Mouse (Mus musculus) left cerebral cortex, adult 8-10 months (tissue): Measurements from ENCODE around the gene Mars. TPM values are rescaled to one million over a fixed set of nuclear protein-coding genes. Genes with fewer than 3 reads are reported as not detected.
"Not testable (repeated sequence)": the region's sequence is repeated elsewhere in the genome, so short reads cannot be mapped to it uniquely, and the experiment has no call there.

Source experiments
- DNase-seq, 2 experiments: peaks; one replicate each; pipeline ENCODE4 v3.0.0; 2022; ENCODE audit warnings: low spot score in 2 of 2
- total RNA-seq, 4 experiments: library from RNA; stranded (reverse); gene quantifications; 2 replicates each; pipeline ENCODE4 v1.2.4; 2022

The Mars gene
- total RNA-seq, 4 experiments from 2014 or later = 54.2 to 61.3 (median 56.8) TPM

DNA sequence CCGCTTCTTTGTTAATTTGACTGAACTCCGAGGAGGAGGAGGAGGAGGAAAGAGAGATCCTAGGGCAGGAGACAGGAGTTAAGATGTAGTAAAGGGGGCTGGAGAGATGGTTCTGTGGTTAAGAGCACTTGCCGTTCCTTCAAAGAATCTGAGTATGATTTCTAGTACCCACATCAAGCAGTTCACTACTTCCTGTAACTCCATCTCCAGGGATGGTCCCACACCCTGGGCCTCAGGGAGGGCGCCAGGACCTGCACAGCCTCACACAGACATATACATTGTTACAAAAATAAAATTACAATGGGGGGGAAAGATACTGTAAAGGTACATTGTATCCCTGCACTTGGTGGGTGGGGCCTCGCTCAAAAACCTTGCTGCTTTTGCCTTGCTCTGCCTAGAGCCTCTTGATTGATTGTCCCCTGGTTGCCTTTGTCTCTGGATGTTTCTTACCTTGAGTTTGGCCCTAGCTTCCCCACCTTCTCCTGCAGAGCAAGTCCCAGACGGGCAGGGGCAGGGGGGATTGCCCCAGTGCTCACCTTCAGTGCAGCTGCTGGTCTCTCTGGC is 26.0 kb upstream of the Mars start:
- no peak for DNase-seq

DNA sequence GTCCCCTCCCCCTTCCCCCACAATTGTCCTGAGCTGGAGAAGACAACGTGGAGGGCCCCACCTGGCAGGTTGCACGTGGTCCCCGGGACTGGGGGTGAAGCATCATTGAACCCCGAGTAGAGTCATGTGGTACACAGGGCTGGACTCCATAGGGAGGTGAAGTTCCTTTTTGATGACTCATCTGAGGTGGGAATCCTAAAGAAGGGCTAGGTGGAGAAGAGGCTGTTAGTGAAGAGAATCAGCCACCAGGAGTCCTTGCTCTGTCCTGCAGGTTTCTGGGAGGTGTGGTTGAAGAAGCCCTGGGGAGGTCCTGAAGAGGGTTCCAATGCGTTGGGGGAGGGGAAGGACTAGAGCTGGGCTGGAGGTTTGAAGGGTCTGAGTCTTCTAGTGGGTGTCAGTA is 25.4 kb upstream of the Mars start:
- DNase-seq = no peak

DNA sequence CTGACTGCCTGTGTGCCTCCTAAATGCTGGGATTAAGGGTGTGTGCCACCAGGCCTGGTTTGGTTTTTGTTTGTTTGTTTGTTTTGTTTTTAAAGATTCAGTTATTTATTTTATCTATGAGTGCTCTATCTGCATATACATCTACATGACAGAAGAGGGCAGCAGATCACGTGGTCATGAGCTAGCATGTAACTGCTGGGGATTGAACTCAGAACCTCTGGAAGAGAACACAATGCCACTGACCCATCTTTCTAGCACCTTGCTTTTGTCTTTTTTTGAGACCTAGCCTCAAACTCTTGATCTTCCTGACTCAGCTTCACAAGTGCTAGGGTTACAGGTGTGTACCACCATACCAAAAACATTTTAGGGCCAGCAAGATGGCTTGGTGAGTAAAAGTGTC is 23.7 kb upstream of the Mars start:
- DNase-seq = no peak

DNA sequence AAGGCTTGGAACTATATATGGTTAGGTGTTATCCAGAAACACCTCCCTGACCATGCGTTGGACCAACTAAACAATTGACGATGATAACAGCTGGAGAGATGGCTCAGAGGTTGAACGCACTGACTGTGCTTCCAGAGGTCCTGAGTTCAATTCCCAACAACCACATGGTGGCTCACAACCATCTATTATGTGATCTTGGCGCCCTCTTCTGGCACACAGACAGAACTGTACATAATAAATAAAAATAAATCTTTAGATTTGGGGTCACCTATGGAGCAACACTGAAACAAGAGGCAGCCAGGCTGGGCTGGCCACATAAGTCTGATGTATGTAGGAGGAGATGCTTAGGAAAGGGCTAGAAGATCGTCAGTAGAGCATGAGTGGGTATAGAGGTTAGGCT is 21.6 kb upstream of the Mars start:
- no peak for DNase-seq

DNA sequence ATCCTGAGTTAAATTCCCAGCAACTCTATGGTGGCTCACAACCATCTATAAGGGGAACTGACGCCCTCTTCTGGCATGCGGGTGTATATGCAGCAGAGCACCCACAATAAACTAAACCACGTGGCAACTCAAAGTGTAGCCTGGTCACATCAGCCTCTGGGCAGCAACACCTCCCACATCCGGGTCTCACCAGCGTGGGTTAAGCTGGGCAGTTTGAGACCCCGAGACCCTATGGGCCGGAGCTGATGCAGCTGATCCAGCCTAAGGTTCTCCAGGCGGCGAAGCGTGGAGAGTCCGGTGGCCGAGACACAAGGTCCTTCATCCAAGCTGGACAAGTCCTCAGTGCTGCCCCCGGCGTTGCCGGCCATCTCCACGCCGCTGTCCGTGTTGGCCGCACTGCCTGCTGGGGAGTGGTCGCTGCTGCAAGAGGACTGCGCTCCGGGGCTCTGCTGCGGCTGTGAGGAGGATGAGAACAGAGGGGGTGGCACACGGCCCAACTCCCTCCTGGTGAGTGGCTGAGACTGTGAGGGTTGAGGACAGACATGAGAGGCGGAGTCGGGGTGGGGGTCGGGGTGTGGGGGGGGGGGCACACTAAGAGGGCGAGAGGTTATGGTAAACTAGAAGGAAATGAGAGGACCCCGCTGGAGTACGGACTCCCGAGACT is 20.8 kb upstream of the Mars start:
- DNase-seq = no peak

DNA sequence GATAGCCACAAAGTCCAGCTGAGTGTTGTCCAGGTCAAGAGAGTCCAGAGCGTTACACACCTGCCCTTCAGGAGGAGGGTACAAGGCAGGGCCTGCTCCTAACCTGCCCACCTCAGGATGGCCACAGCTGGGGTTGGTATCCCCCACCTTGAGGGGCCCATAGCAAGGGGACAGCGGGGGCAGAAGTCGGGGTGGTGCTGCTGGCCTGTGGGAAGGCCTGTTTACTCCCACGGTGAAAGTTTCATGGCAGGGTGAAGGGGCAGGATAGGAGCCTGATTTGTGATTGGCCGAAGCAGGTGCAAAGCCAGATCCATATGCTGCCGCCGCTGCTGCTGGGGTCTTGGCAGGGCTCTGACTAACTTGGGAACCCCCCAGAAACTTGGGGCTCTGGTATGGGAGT is 18.6 kb upstream of the Mars start:
- DNase-seq = no peak

DNA sequence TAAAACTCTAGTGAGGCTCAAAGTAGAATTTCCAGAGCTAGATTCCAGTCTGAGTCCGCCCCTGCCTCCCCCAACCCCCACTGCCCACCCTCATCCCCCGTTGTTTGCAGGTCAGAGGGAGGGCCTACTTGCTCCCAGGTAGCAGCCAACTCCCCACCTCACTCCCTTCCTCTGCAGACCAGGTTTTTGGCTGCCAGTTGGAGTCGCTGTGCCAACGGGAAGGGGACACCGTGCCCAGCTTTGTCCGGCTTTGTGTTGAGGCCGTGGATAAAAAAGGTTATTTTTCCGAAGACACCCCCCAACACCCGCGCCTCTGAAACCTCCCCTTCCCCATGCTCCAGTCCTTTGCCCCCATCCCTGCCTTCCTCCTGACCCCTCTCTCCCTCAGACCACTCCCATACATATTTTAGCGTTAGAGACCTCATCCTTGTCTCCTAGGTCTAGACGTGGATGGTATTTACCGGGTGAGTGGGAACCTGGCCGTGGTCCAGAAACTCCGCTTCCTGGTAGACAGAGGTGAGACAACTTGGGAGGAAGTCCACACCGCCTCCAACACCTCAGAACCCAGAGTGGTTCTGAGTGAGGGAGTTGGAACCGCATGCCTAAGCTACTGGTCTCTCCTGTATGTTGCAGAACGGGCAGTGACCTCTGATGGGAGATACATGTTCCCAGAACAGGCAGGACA is 16.0 kb upstream of the Mars start:
- no peak for DNase-seq

DNA sequence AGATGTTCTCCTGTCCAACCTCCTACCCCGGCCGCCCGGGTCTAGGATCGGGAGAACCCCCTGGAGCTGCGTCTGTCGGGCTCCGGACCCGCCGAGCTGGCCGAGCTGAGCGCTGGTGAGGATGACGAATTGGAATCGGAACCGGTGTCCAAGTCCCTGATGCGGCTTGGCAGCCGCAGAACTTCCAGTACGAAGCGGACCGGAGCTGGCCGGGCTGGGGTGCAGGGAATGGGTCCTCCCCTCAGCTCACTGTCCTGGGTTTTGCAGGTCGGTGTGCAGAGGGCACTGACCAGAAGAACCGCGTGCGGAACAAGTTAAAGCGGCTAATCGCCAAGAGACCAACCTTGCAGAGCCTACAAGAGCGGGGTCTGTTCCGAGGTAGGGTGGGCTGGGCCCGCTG is 15.2 kb upstream of the Mars start:
- DNase-seq = no peak

DNA sequence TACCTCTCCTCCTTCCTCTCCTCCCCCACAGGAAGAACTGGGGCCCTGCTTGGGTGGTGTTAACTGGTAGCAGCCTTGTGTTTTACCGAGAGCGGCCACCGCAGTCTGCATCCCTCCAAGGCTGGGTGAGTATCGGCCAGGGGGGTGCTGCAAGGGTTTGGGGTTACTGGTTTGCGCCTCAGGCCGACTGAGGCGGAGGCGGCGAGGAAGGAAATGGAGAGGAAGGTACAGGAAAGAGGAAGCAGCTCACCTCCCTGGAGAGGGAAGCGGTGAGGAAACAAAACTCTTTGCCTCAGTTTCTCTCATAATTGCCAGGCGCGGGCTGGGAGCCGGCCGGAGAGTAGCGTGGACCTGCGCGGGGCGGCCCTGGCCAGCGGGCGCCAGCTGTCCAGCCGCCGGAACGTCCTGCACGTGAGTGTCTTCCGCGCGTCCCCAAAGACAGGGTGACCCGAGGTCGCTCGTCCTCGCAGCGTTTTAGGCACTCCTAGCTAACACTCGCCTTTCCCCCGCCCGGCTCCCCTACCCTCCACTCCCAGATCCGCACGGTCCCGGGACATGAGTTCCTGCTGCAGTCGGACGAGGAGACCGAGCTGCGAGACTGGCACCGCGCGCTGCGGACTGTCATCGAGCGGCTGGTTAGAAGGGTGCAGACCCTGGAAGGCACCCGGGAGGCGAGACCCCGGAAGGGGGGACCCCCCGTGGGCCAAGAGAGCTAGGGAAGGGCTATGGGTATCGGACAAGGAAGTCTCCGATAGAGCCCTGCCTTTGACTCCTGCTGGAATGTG is 14.6 kb upstream of the Mars start:
- no peak for DNase-seq

DNA sequence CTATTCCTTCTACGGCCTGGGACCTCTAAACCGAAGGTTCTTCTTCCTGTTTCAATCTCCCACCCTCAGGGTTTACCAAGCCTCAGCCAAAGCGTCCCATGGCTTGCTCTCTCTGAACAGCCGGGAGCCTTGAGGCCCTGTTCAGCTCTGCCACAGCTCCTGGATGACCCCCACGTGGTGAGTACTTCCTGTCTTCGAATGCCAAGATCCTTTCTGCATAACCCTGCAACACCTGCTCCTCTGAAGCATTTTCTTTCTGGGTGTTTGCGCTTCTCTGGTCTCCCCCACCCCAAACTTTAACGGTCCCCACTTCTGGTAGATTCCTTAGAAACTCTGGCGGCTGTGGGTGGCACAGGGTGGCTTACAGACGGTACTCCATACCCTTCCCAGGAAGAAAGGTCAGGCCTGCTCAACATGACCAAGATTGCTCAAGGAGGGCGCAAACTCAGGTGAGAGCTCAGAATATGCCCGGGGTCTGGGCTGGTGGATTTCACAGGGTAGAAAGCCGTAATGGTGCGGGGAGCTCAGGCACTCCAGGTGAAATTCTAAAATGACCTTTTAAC is 13.9 kb upstream of the Mars start:
- DNase-seq = no peak

DNA sequence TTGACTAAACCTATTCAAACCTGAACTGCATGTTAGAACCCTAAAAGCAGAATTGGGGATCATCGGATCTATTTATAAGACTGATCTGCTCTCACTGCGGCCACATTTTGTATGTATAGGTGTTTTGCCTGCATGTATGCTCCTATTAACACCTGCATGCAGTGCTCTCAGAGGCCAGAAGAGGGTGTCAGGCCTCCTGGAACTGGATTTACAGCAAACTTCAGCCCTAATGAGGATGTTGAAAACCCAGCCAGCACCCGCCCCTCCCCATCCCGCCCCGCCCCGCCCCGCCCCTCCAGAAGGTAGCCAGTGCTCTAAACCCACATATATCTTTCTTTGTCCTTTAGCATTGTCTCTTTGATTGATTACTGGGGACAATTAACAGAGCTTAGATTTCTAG is 12.9 kb upstream of the Mars start:
- DNase-seq = no peak

DNA sequence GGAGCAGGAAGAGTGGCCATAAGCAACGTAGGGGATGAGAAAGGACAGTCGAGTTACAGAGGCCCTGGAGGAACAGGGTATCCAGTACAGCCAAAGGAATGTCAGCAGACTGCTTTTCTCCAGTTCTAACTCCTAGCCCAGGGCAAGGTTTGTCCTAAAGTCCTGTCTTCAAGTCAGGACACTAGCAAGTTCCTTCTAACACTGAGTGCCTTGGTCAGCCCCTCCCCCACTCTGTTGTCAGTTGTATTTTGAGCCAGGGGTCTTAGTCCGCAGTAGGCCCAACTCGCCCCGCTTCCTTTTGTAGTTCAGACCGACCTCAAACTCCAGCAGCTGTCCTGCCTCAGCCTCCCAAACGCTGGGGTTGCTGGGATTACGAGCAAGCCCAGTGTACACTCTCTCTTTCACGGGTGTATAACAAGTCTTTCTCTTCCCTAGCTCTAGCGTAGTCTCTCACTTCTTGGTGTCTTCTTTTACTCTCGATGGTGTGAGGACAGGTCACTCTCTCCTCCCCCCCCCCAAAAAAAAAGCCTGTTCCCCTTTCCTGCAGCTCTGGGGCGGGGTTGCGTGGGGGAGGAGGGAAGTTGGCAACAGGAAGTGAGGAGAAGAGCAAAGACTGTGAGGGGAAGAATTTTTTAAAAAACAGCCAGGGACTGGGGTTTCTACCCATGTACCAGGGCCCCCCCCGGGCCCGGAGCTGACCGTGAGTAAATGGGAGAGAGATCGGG is 11.7 kb upstream of the Mars start:
- DNase-seq = no peak

DNA sequence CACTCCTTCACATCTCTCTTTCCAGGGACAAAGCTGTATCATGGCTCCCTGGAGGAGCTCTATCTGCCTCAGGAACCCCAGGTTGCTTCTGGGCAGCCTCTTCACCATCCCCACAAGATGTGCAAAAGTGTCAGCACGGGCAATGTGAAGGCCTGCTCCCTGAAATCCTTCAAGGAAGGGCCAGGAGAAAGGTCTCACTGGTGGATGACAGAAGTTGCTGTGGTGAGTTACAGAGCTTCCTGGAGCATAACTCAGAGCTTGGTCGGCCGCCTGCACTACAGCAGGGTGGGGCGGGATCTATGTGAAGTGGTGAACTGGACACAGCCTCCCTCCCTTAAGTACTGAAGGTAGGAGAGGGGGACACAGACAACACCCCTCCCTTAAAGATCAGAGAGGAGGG is 11.1 kb upstream of the Mars start:
- no peak for DNase-seq

DNA sequence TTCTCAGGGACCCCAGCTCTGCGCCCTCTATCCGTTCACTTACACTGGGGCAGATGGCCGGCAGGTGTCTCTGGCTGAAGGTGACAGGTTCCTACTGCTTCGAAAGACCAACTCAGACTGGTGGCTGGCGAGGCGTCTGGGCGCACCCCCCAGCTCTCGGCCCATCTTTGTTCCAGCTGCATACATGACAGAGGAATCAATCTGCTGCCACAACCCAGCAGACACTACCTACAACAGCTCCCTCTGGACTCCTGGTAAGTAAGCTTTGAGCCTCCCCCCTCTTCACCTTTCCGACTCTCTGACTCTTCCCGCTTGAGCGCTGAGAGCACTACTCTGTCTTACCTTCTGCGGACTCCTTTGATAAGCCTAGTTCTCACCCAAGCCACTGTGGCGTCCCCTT is 10.6 kb upstream of the Mars start:
- no peak for DNase-seq

DNA sequence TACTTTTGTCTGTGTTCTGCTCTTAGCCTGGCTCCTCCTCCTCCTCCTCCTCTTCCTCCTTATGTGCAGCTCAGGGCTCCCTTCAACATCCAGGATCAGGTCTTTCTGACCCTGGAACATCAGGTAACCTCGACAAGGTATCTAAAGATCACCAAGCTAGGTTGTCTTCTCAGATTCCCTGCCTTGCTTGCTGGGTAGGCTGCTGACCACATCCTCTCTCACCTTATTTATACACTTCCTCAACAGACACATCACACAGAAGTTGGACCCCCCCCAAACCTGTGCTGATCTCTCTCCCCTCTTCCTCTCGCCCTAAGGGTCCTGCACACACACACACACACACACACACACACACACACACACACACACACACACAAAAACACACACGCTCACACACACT is 10.0 kb upstream of the Mars start, which contains the start of gene Arhgap9:
Arhgap9 (plus strand) TSS at position 344 of the 400 bp plus-strand sequence.
- DNase-seq = no peak

DNA sequence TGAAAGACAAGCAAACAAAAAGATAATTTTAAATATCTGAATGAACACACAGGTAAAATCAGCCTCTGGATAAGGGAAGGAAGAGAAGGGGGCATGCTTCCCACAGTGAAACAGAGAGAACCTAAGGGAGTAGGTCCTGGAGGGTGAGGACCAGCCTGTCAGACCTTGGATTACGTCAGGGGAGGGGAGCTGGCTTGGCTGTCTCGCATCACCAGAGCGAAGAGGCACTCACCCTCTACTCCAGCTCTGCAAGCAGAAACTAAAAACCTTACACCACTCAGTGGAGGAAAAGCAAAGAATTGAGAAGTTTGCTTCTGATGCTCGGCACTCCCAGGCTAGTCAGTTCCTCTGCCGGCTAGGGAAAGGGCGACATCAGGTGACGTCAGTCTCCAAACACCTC is 8.4 kb upstream of the Mars start:
- no peak for DNase-seq

DNA sequence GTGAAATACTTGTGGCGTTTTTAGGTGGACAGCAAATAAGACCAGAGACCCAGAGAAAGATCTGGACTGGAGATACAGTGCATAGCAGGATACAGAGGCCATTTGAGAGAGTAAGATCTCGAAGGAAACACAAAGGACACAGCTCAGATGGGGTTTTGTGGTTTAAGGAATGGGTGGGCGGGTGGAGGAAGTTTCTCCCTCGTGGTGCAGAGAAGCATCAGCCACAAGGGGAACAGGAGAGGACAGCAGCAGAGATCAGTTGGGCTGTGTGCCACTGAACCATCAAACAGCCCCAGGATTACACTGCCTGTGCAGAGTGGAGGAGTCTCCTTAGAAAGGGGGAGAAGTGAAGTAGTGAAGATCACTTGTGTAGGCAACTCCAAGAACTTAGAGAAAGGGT is 6.4 kb upstream of the Mars start:
- no peak for DNase-seq

DNA sequence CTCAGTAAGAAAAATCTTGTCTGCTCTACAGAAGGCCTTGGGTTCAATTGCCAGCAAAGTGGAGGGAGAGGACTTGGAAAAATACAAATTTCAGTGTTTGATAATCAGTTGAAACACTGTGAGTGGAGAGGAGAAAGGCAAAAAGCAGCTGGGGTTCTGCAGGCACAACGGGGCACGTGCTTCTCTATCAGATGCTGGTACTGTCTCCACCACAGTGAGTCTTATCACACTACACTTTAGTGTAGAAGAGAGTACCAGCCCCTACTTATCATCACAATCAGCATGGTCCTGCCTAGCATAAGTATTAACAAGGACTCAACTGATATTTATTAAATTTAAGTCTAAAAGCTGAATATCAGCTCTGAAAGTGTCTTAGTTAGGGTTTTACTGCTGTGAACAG is 5.7 kb upstream of the Mars start:
- no peak for DNase-seq

DNA sequence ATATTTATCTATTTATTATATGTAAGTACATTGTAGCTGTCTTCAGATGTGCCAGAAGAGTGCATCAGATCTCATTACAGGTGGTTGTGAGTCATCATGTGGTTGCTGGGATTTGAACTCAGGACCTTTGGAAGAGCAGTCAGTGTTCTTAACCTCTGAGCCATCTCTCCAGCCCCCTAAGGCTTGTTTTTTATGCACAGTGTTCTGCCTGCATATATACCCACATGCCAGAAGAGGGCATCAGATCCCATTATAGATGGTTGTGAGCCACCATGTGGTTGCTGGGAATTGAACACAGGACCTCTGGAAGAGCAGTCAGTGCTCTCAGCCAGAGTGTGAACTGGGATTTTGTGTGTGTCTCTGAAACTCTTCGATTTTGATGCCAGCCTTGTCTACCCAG is 3.4 kb upstream of the Mars start:
- DNase-seq = not testable (repeated sequence)

DNA sequence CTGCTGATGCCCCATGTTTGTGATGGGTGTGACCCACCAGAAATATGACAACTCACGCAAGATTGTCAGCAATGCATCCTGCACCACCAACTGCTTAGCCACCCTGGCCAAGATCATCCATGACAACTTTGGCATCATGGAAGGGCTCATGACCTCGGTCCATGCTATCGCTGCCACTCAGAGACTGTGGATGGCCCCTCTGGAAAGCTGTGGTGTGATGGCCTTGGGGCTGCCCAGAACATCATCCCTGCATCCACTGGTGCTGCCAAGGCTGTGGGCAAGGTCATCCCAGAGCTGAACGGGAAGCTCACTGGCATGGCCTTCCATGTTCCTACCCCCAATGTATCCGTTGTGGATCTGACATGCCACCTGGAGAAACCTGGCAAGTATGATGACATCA is 1.9 kb upstream of the Mars start:
- DNase-seq = not testable (repeated sequence)

DNA sequence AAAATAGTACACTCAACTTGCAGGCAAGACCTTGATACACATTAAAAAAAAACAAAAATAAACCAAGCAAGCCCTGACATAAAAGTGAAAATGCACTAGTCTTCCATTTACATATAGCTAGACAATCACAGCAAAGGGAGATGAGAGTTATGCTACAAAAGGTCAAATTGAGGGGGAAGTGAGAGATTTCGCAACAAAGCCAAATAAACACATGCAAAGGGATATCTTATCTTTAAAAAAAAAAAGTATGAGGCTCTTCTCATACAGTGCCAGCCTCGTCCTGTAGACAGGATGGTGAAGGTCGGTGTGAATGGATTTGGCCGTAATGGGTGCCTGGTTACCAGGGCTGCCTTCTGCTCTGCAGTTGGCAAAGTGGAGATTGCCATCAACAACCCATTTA is 1.3 kb upstream of the Mars start:
- no peak for DNase-seq
